Mouse (Mus musculus): Measurements from ENCODE around the gene Usp30. TPM values are rescaled to one million over a fixed set of nuclear protein-coding genes. Genes with fewer than 3 reads are reported as not detected.

Gene Usp30
- total and polyA plus RNA-seq, 2 experiments from 2014 or later: 6.3 to 16.0 TPM

DNA sequence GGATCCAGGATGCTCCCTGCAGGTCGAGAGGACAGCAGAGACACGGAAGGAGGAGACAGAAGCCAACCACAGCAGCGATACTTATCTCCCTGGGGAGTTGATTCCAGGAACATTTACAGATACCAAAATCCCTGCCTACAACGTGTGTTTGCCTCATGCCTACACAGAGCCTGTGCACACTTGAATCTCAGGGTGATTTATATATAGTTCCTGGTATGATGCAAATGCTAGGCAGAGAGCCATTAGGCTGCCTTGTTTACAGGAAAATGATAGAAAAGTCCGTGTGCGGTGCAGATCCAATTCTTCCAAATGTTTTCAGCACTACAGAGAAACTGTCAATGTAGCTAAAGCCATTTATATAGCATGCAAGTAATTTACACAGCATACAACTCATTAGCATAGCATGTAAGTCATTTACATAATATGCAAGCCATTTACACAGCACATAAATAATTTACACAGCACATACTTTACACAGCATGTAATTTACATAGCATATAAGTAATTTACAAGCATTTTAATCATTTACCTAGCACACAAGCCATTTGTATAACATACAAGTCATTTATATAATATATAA is 97.9 kb downstream of the Usp30 start:
- no peaks in the 10 kb centered on the region for H3K27me3 ChIP-seq (ENCODE audit: control insufficient read depth, insufficient read depth, low read length)
- ATAC-seq (ENCODE audit: insufficient read depth, low read depth): no peak
- H3K4me2 ChIP-seq (ENCODE audit: low read depth, low read length): no peak overlapping the region
- no peak for TF ChIP-seq EP300 (IDR thresholded peaks at IDR 0.05; ENCODE audit: low read depth)
- TF ChIP-seq CTCF (IDR thresholded peaks at IDR 0.05; ENCODE audit: low read depth): no peak
- H3K9ac ChIP-seq (replicated peaks; ENCODE audit: low read depth, low read length): no peak overlapping the region
- no peak overlapping the region for H3K4me3 ChIP-seq (ENCODE audit: low read depth, low read length)
- no peaks in the 10 kb centered on the region for H3K9me3 ChIP-seq (replicated peaks; ENCODE audit: control insufficient read depth, low read length)
- peaks cover 14% of the 10 kb centered on the region for H3K36me3 ChIP-seq (replicated peaks; ENCODE audit: control insufficient read depth, insufficient read depth, low read length)
- H3K4me1 ChIP-seq (ENCODE audit: control insufficient read depth, insufficient read depth): peaks cover 6% of the 10 kb centered on the region; the same call in 1 of the 2 replicates
- WGBS: 34% methylated on average over 6 of the region's 6 CpGs
- no peak for DNase-seq (ENCODE audit: low spot score)
- no peak overlapping the region for H3K27ac ChIP-seq (ENCODE audit: low read depth)

GRCm38 (mm10) chr5:114170345-114170744 is 105.1 kb downstream of the Usp30 start:
- no peaks in the 10 kb centered on the region for H3K27me3 ChIP-seq (ENCODE audit: control insufficient read depth, insufficient read depth, low read length)
- DNase-seq (ENCODE audit: low spot score) (no peak), ATAC-seq (ENCODE audit: insufficient read depth, low read depth) (no peak)
- H3K27ac ChIP-seq (ENCODE audit: low read depth): no peak overlapping the region
- TF ChIP-seq CTCF (IDR thresholded peaks at IDR 0.05; ENCODE audit: low read depth): no peak
- no peak for TF ChIP-seq EP300 (IDR thresholded peaks at IDR 0.05; ENCODE audit: low read depth)
- no peak overlapping the region for H3K9ac ChIP-seq (replicated peaks; ENCODE audit: low read depth, low read length)
- H3K9me3 ChIP-seq (replicated peaks; ENCODE audit: control insufficient read depth, low read length): no peaks in the 10 kb centered on the region
- H3K4me1 ChIP-seq (ENCODE audit: control insufficient read depth, insufficient read depth): no peaks in the 10 kb centered on the region; the same call in 1 of the 2 replicates
- H3K36me3 ChIP-seq (replicated peaks; ENCODE audit: control insufficient read depth, insufficient read depth, low read length): peaks cover 14% of the 10 kb centered on the region
- H3K4me2 ChIP-seq (ENCODE audit: low read depth, low read length): no peak overlapping the region
- H3K4me3 ChIP-seq (ENCODE audit: low read depth, low read length): no peak overlapping the region
- WGBS: 82% methylated on average over 7 of the region's 7 CpGs

DNA sequence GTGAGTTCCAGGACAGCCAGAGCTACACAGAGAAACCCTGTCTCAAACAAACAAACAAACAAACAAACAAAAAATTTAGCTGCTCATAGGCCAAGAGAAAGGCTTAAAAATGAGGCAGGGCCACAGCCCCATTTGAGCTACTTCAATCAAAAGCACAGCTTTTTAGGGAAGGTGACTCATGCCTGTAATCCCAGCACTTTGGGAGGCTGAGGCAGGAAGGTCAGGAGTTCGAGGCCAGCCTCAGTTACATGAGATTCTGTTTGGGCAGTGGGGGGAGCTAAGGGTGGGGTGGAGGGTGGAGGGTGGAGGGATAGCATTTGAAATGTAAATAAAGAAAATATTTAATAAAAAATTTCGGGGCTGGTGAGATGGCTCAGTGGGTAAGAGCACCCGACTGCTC is 107.7 kb downstream of the Usp30 start:
- Histone ChIP-seq H3K9me3 (replicated peaks; ENCODE audit: control insufficient read depth, low read length) (no peaks in the 10 kb centered on the region), H3K27me3 (ENCODE audit: control insufficient read depth, insufficient read depth, low read length) (no peaks in the 10 kb centered on the region), H3K9ac (replicated peaks; ENCODE audit: low read depth, low read length) (no peak overlapping the region), H3K4me1 (ENCODE audit: control insufficient read depth, insufficient read depth) (peaks cover 7% of the 10 kb centered on the region), H3K4me3 (ENCODE audit: low read depth, low read length) (no peak overlapping the region), H3K36me3 (replicated peaks; ENCODE audit: control insufficient read depth, insufficient read depth, low read length) (no peaks in the 10 kb centered on the region), H3K4me2 (ENCODE audit: low read depth, low read length) (no peak overlapping the region), H3K27ac (ENCODE audit: low read depth) (no peak overlapping the region)
- DNase-seq (ENCODE audit: low spot score) (no peak), ATAC-seq (ENCODE audit: insufficient read depth, low read depth) (no peak)
- TF ChIP-seq CTCF (IDR thresholded peaks at IDR 0.05; ENCODE audit: low read depth) (no peak), EP300 (IDR thresholded peaks at IDR 0.05; ENCODE audit: low read depth) (no peak)
- 96% methylated on average over 3 of the region's 3 CpGs for WGBS

DNA sequence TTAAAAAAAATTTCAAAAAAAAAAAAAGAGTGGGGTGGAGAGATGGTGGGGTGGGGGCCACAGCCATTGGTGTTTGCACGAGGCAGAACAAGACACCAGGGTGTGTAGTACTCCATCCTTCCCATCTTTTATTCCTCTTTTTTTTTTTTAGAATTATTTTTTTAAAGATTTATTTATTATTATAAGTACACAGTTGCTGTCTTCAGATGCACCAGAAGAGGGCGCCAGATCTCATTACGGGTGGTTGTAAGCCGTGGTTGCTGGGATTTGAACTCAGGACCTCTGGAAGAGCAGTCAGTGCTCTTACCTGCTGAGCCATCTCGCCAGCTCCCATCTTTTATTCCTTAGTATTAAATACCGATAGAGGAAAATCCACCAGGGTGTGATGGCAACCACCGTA is 108.2 kb downstream of the Usp30 start:
- DNase-seq (ENCODE audit: low spot score) (no peak), ATAC-seq (ENCODE audit: insufficient read depth, low read depth) (no peak)
- Histone ChIP-seq H3K9me3 (replicated peaks; ENCODE audit: control insufficient read depth, low read length) (no peaks in the 10 kb centered on the region), H3K9ac (replicated peaks; ENCODE audit: low read depth, low read length) (no peak overlapping the region), H3K4me3 (ENCODE audit: low read depth, low read length) (no peak overlapping the region), H3K27ac (ENCODE audit: low read depth) (peak overlapping the region; percentile 88), H3K4me1 (ENCODE audit: control insufficient read depth, insufficient read depth) (peaks cover 7% of the 10 kb centered on the region), H3K36me3 (replicated peaks; ENCODE audit: control insufficient read depth, insufficient read depth, low read length) (no peaks in the 10 kb centered on the region), H3K27me3 (ENCODE audit: control insufficient read depth, insufficient read depth, low read length) (no peaks in the 10 kb centered on the region), H3K4me2 (ENCODE audit: low read depth, low read length) (no peak overlapping the region)
- WGBS: 68% methylated on average over 7 of the region's 7 CpGs
- TF ChIP-seq CTCF (IDR thresholded peaks at IDR 0.05; ENCODE audit: low read depth): peak; percentile 28
- no peak for TF ChIP-seq EP300 (IDR thresholded peaks at IDR 0.05; ENCODE audit: low read depth)

- 0 out of 2 replicates have a peak overlapping the region, but pooled peaks have one; percentile 1 for H3K4me3 ChIP-seq (ENCODE audit: low read depth, low read length)
- TF ChIP-seq EP300 (IDR thresholded peaks at IDR 0.05; ENCODE audit: low read depth) (no peak), CTCF (IDR thresholded peaks at IDR 0.05; ENCODE audit: low read depth) (no peak; the same call in 1 of the 2 replicates)
- peak; percentile 76 for DNase-seq (ENCODE audit: low spot score)
- no peak for ATAC-seq (ENCODE audit: insufficient read depth, low read depth)
- H3K27ac ChIP-seq (ENCODE audit: low read depth): peak overlapping the region; percentile 88
- 0 out of 2 replicates have a peak overlapping the region, but pooled peaks have one; percentile 3 for H3K9ac ChIP-seq (replicated peaks; ENCODE audit: low read depth, low read length)
- H3K4me1 ChIP-seq (ENCODE audit: control insufficient read depth, insufficient read depth): peaks cover 11% of the 10 kb centered on the region
- no peaks in the 10 kb centered on the region for H3K27me3 ChIP-seq (ENCODE audit: control insufficient read depth, insufficient read depth, low read length)
- no peaks in the 10 kb centered on the region for H3K36me3 ChIP-seq (replicated peaks; ENCODE audit: control insufficient read depth, insufficient read depth, low read length)
- H3K9me3 ChIP-seq (replicated peaks; ENCODE audit: control insufficient read depth, low read length): no peaks in the 10 kb centered on the region
- whole genome bisulfite sequencing: 10% methylated on average over 16 of the region's 16 CpGs
- peak overlapping the region; percentile 36 for H3K4me2 ChIP-seq (ENCODE audit: low read depth, low read length)
Measured at GRCm38 (mm10) chr5:114173877-114174581, 108.8 kb downstream of the Usp30 start.

Other genes with a start within 250 kb of the Usp30 start
- gene Selplg, start 232.8 kb upstream of the Usp30 start, total RNA-seq (2014; rRNA removed; ENCODE audit: low replicate concordance): 1.6 and 5.0 TPM in 2 replicates
- 1.2 and 1.7 TPM in 2 replicates for gene Selplg, start 232.8 kb upstream of the Usp30 start, polyA plus RNA-seq (2015; fragmentation: Nextera tagmentation; extraction: Ambion mirVana)
- 78.2 and 93.4 TPM in 2 replicates for gene Coro1c, start 156.7 kb upstream of the Usp30 start, total RNA-seq (2014; rRNA removed; ENCODE audit: low replicate concordance)
- gene Coro1c, start 156.7 kb upstream of the Usp30 start, polyA plus RNA-seq (2015; fragmentation: Nextera tagmentation; extraction: Ambion mirVana): 40.0 and 46.6 TPM in 2 replicates
- gene Ssh1, start 71.6 kb upstream of the Usp30 start, total RNA-seq (2014; rRNA removed; ENCODE audit: low replicate concordance): 7.1 and 10.0 TPM in 2 replicates
- 5.8 and 6.8 TPM in 2 replicates for gene Ssh1, start 71.6 kb upstream of the Usp30 start, polyA plus RNA-seq (2015; fragmentation: Nextera tagmentation; extraction: Ambion mirVana)
- gene Dao, start 61.8 kb upstream of the Usp30 start, total RNA-seq (2014; rRNA removed; ENCODE audit: low replicate concordance): not detected in 2 replicates
- gene Dao, start 61.8 kb upstream of the Usp30 start, polyA plus RNA-seq (2015; fragmentation: Nextera tagmentation; extraction: Ambion mirVana): not detected in 2 replicates
- gene Svop, start 26.1 kb downstream of the Usp30 start, total RNA-seq (2014; rRNA removed; ENCODE audit: low replicate concordance): 0.19 TPM in 1 of 2 replicates, not detected in the other
- 0.07 TPM in 1 of 2 replicates, not detected in the other for gene Svop, start 26.1 kb downstream of the Usp30 start, polyA plus RNA-seq (2015; fragmentation: Nextera tagmentation; extraction: Ambion mirVana)
- 0.27 and 2.4 TPM in 2 replicates for gene Alkbh2, start 62.8 kb downstream of the Usp30 start, total RNA-seq (2014; rRNA removed; ENCODE audit: low replicate concordance)
- 4.0 and 4.1 TPM in 2 replicates for gene Alkbh2, start 62.8 kb downstream of the Usp30 start, polyA plus RNA-seq (2015; fragmentation: Nextera tagmentation; extraction: Ambion mirVana)
- gene Ung, start 64.9 kb downstream of the Usp30 start, total RNA-seq (2014; rRNA removed; ENCODE audit: low replicate concordance): 15.0 and 31.4 TPM in 2 replicates
- gene Ung, start 64.9 kb downstream of the Usp30 start, polyA plus RNA-seq (2015; fragmentation: Nextera tagmentation; extraction: Ambion mirVana): 25.0 and 26.5 TPM in 2 replicates
- gene Acacb, start 81.1 kb downstream of the Usp30 start, total RNA-seq (2014; rRNA removed; ENCODE audit: low replicate concordance): 50.7 and 70.1 TPM in 2 replicates
- 15.3 and 17.5 TPM in 2 replicates for gene Acacb, start 81.1 kb downstream of the Usp30 start, polyA plus RNA-seq (2015; fragmentation: Nextera tagmentation; extraction: Ambion mirVana)
- not detected in 2 replicates for gene Foxn4, start 208.3 kb downstream of the Usp30 start, total RNA-seq (2014; rRNA removed; ENCODE audit: low replicate concordance)
- not detected in 2 replicates for gene Foxn4, start 208.3 kb downstream of the Usp30 start, polyA plus RNA-seq (2015; fragmentation: Nextera tagmentation; extraction: Ambion mirVana)
- 5.9 TPM in 1 of 2 replicates, not detected in the other for gene Myo1h, start 223.7 kb downstream of the Usp30 start, total RNA-seq (2014; rRNA removed; ENCODE audit: low replicate concordance)
- 0.53 and 0.63 TPM in 2 replicates for gene Myo1h, start 223.7 kb downstream of the Usp30 start, polyA plus RNA-seq (2015; fragmentation: Nextera tagmentation; extraction: Ambion mirVana)

Data from heart, postnatal 0 days (tissue).